ENCODE assay signal across 16 mouse cellular contexts in the genomic region with DNA sequence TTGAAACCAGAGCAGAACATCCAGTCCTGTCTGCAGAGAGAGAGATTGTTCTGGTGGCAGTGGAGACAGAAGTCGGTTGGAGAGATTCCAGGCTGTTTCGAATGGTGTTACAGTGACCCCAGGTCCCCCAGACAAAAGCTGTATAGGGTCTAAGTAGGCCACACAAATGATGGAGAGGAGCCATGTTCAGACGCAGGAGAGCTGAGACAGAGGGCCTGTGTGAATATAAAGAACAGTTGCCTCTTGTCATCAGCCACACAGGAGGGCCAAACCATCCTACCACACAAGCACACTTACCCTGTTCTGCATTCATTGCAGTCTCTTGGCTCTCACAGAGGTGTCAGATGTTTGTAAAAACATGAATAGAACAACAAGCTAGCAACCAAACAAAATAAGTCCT. TPM values are rescaled to one million over a fixed set of nuclear protein-coding genes. Genes with fewer than 3 reads are reported as not detected.
A peak's percentile ranks its signal among the peaks of the same experiment; 100 is the strongest.
DNase-seq lines count a peak whose midpoint lies in the region; ATAC-seq and TF ChIP-seq lines count a peak whose summit lies in the region.
"Had no signal": no experiment of that assay in that cellular context is flagged by ENCODE, and none has a peak within 500 bp of the region (broad histone marks: within the 10 kb centered on the region; RNA-seq: fewer than 3 reads in every experiment).

No protein-coding gene starts in this region.

- H3K27ac ChIP-seq in layer of hippocampus, adult 2 months = peak overlapping the region; percentile 20; the same call in 1 of the 2 replicates
- no peak overlapping the region for H3K27ac ChIP-seq in neural tube, embryonic 15.5 days (replicated peaks)
- H3K27ac ChIP-seq: limb, embryonic 15.5 days; macrophage had no signal

- H3K27me3 ChIP-seq in neural tube, embryonic 15.5 days (replicated peaks) = no peaks in the 10 kb centered on the region
- H3K27me3 ChIP-seq: limb, embryonic 15.5 days; Patski had no signal

- H3K9me3 ChIP-seq in neural tube, embryonic 15.5 days (replicated peaks) = no peaks in the 10 kb centered on the region
- H3K9me3 ChIP-seq: limb, embryonic 15.5 days had no signal

- no peak overlapping the region for H3K9ac ChIP-seq in neural tube, embryonic 15.5 days (replicated peaks)
- H3K9ac ChIP-seq: limb, embryonic 15.5 days had no signal

- ATAC-seq in neural tube, embryonic 15.5 days (ENCODE audit: low FRiP score) = peak; percentile 31; the same call in 1 of the 2 replicates
- ATAC-seq: Patski had no signal

- no peak overlapping the region for H3K4me3 ChIP-seq in layer of hippocampus, adult 2 months
- H3K4me3 ChIP-seq in neural tube, embryonic 15.5 days (replicated peaks) = no peak overlapping the region
- H3K4me3 ChIP-seq: limb, embryonic 15.5 days; myocyte had no signal

- no peak for TF ChIP-seq CTCF in layer of hippocampus, adult 2 months (conservative IDR thresholded peaks at IDR 0.05)

- H3K36me3 ChIP-seq in neural tube, embryonic 15.5 days = no peaks in the 10 kb centered on the region
- H3K36me3 ChIP-seq: limb, embryonic 15.5 days had no signal

- WGBS in neural tube, embryonic 15.5 days = 48% methylated on average over 3 of the region's 3 CpGs

- H3K4me1 ChIP-seq in neural tube, embryonic 15.5 days = no peaks in the 10 kb centered on the region
- H3K4me1 ChIP-seq: limb, embryonic 15.5 days had no signal

- intact Hi-C loops in heart, postnatal 10 days (cut with DNase I) = no loop called here

- H3K4me2 ChIP-seq in neural tube, embryonic 15.5 days = no peak overlapping the region
- H3K4me2 ChIP-seq: limb, embryonic 15.5 days had no signal

- no peak for DNase-seq in layer of hippocampus, adult 2 months (ENCODE audit: low spot score in 2 of 2)
- DNase-seq in layer of hippocampus, postnatal 25 days (ENCODE audit: extremely low spot score in 1 of 2, low spot score in 1 of 2) = no peak
- peak; percentile 31 for DNase-seq in retina, postnatal 1 day
- DNase-seq in retina, embryonic 14.5 days (ENCODE audit: low spot score) = no peak
- peak; percentile 11 to 12 for DNase-seq in layer of hippocampus, adult 8-10 months (ENCODE audit: low spot score in 2 of 2)
- no peak for DNase-seq in heart, postnatal 10 days
- DNase-seq: adrenal gland, adult 8-10 months; heart, adult 18-20 months; heart, postnatal 36 days had no signal

RNA-seq across cellular contexts. Expression of a gene that starts 37.4 kb away (rescaled TPM):
- total RNA-seq in layer of hippocampus, adult 2 months (2021) = 1 to 10 TPM; 5.0 to 6.1 TPM
- total RNA-seq in layer of hippocampus, postnatal 25 days (2021) = 1 to 10 TPM; 3.0 to 3.9 TPM
- 1 to 10 TPM; 4.5 to 8.3 (median 5.8) TPM for total RNA-seq in layer of hippocampus, adult 8-10 months (2022)
- polyA plus RNA-seq in neural tube, embryonic 15.5 days (2015; fragmentation: Nextera tagmentation; extraction: Ambion mirVana) = 2.1 and 3.7 TPM in 2 replicates
- 1 to 10 TPM; 4.3 to 5.7 TPM for total RNA-seq in heart, postnatal 10 days (2021)
- total RNA-seq: CH12.LX; common myeloid progenitor, adult 5-6 weeks had no signal
- polyA plus RNA-seq: macrophage had no signal

Comparison
In these comparisons a context has a peak if more than half of its experiments do, and no peak if none do; other contexts are left out.
1. DNase-seq: peak in retina, postnatal 1 day (single experiment) and layer of hippocampus, adult 8-10 months (2 of 2); none in layer of hippocampus, adult 2 months (0 of 2), layer of hippocampus, postnatal 25 days (0 of 2), retina, embryonic 14.5 days (single experiment) and heart, postnatal 10 days (0 of 2).